Comparison of ENCODE assay signal across 23 mouse cellular contexts in the genomic region with DNA sequence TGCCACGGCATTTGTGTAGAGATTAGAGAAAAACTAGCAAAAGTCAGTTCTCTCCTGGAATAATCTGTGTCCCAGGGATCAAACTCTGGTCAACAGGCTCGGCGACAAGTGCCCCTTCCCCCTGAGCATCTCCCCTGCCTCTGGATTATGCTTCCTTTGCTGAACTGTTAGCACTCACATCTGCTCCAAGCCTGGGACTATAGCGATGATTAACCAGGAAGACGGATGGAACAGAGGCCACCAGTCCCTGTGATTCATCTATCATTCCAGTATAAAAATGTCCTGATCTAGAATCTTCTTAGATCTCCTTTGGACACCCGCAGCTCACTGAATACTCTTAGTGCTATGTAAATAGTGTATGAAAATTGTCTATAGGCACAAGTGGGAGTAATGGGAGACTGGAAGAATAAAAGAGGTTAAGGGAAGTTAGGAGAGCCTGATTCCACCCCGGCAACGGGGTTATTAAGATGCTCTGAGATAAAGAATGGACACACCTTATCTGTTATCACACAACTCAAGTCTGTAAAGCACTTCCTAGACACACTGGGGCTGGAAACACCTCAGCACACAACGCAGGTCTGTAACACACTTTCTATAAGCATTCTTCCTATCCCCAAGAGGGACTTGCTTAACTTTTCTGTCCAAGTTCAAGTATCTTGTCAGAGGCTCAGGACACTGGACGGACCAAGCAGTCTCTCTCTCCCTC. TPM values are rescaled to one million over a fixed set of nuclear protein-coding genes. Genes with fewer than 3 reads are reported as not detected.
DNase-seq lines count a peak whose midpoint lies in the region; ATAC-seq and TF ChIP-seq lines count a peak whose summit lies in the region.
"Had no signal": no experiment of that assay in that cellular context is flagged by ENCODE, and none has a peak within 500 bp of the region (broad histone marks: within the 10 kb centered on the region; RNA-seq: fewer than 3 reads in every experiment).

No protein-coding gene starts in this region.

- dilution Hi-C loops in CH12.LX (cut with MboI; ENCODE audit: extremely low pct_ligation_motif_present, extremely low pct_unique_long_range_greater_than_20kb, low sequenced_read_pairs): no loop called here

- no peaks in the 10 kb centered on the region for H3K9me3 ChIP-seq in hindbrain, embryonic 14.5 days (ENCODE audit: control insufficient read depth, low read length)
- H3K9me3 ChIP-seq in hindbrain, embryonic 10.5 days: no peaks in the 10 kb centered on the region
- H3K9me3 ChIP-seq in CH12.LX (replicated peaks; ENCODE audit: low read length): peaks cover 2% of the 10 kb centered on the region
- H3K9me3 ChIP-seq in intestine, embryonic 14.5 days (ENCODE audit: control insufficient read depth, low read length): no peaks in the 10 kb centered on the region
- H3K9me3 ChIP-seq in stomach, embryonic 15.5 days: no peaks in the 10 kb centered on the region
- no peaks in the 10 kb centered on the region for H3K9me3 ChIP-seq in forebrain, embryonic 12.5 days
- H3K9me3 ChIP-seq: heart, embryonic 13.5 days; limb, embryonic 13.5 days had no signal

- H3K9ac ChIP-seq in hindbrain, embryonic 14.5 days: no peak overlapping the region
- H3K9ac ChIP-seq in CH12.LX (ENCODE audit: insufficient read depth, low read depth): peak overlapping the region; percentile 7; the same call in 1 of the 2 replicates
- no peak overlapping the region for H3K9ac ChIP-seq in intestine, embryonic 14.5 days (ENCODE audit: low read length)
- no peak overlapping the region for H3K9ac ChIP-seq in stomach, embryonic 15.5 days
- no peak overlapping the region for H3K9ac ChIP-seq in forebrain, embryonic 12.5 days
- H3K9ac ChIP-seq: forebrain, postnatal 0 days; heart, embryonic 13.5 days; limb, embryonic 13.5 days; liver, embryonic 14.5 days had no signal

- no peak for ATAC-seq in hindbrain, embryonic 14.5 days (ENCODE audit: low FRiP score)
- ATAC-seq in intestine, embryonic 14.5 days (replicated peaks; ENCODE audit: low FRiP score, low TSS enrichment, low read depth): peak; percentile 50; the same call in 1 of the 2 replicates
- ATAC-seq in stomach, embryonic 15.5 days (ENCODE audit: insufficient read depth, low FRiP score, low read depth): no peak
- ATAC-seq in forebrain, embryonic 12.5 days (ENCODE audit: low FRiP score): no peak
- ATAC-seq: forebrain, postnatal 0 days; hindbrain, embryonic 16.5 days; midbrain, embryonic 16.5 days had no signal

- no peaks in the 10 kb centered on the region for H3K79me2 ChIP-seq in CH12.LX (replicated peaks; ENCODE audit: control insufficient read depth, extremely low read depth, insufficient read depth, poor library complexity, severe bottlenecking)

- H3K4me1 ChIP-seq in hindbrain, embryonic 14.5 days (replicated peaks; ENCODE audit: control insufficient read depth, insufficient read depth, low read length): no peaks in the 10 kb centered on the region
- H3K4me1 ChIP-seq in hindbrain, embryonic 10.5 days (replicated peaks): no peaks in the 10 kb centered on the region
- H3K4me1 ChIP-seq in CH12.LX (ENCODE audit: control insufficient read depth in 1 of 2, insufficient read depth in 2 of 2): peaks cover 2 to 25% of the 10 kb centered on the region in 2 experiments; a peak in 3 of 4 replicates
- H3K4me1 ChIP-seq in intestine, embryonic 14.5 days (replicated peaks; ENCODE audit: control insufficient read depth, insufficient read depth, low read length): no peaks in the 10 kb centered on the region
- no peaks in the 10 kb centered on the region for H3K4me1 ChIP-seq in stomach, embryonic 15.5 days
- no peaks in the 10 kb centered on the region for H3K4me1 ChIP-seq in forebrain, embryonic 12.5 days
- H3K4me1 ChIP-seq: heart, embryonic 13.5 days; limb, embryonic 13.5 days had no signal

- no peak overlapping the region for H3K4me2 ChIP-seq in hindbrain, embryonic 14.5 days (replicated peaks)
- peak overlapping the region; percentile 60 for H3K4me2 ChIP-seq in CH12.LX (ENCODE audit: insufficient read depth, low read depth, poor library complexity, severe bottlenecking)
- H3K4me2 ChIP-seq in intestine, embryonic 14.5 days (ENCODE audit: low read length): peak overlapping the region; percentile 36
- H3K4me2 ChIP-seq in stomach, embryonic 15.5 days: peak overlapping the region; percentile 13; the same call in 1 of the 2 replicates
- H3K4me2 ChIP-seq in forebrain, embryonic 12.5 days: no peak overlapping the region
- H3K4me2 ChIP-seq: heart, embryonic 13.5 days; limb, embryonic 13.5 days had no signal

- TF ChIP-seq EP300 in CH12.LX (IDR thresholded peaks at IDR 0.05; ENCODE audit: low read length): no peak

- TF ChIP-seq POLR2A in CH12.LX (IDR thresholded peaks at IDR 0.05; ENCODE audit: low read depth, low read length): no peak

- TF ChIP-seq RAD21 in CH12.LX (IDR thresholded peaks at IDR 0.05; ENCODE audit: low read depth, low read length): no peak

- H3K4me3 ChIP-seq in hindbrain, embryonic 14.5 days (replicated peaks; ENCODE audit: low read length): no peak overlapping the region
- H3K4me3 ChIP-seq in hindbrain, embryonic 10.5 days: no peak overlapping the region
- peak overlapping the region; percentile 35 to 62 (median 55) for H3K4me3 ChIP-seq in CH12.LX (replicated peaks in 1 of 3; ENCODE audit: low read depth in 2 of 3, low read length in 2 of 3, poor library complexity in 1 of 3)
- H3K4me3 ChIP-seq in intestine, embryonic 14.5 days (ENCODE audit: low read depth, low read length): peak overlapping the region; percentile 17
- H3K4me3 ChIP-seq in stomach, embryonic 15.5 days (replicated peaks): peak overlapping the region; percentile 11
- H3K4me3 ChIP-seq in forebrain, embryonic 12.5 days (replicated peaks): no peak overlapping the region
- H3K4me3 ChIP-seq: heart, embryonic 13.5 days; limb, embryonic 13.5 days had no signal

- 80% methylated on average over 10 of the region's 10 CpGs for WGBS in hindbrain, embryonic 14.5 days
- 79% methylated on average over 10 of the region's 10 CpGs for WGBS in hindbrain, embryonic 10.5 days
- 56% methylated on average over 10 of the region's 10 CpGs for WGBS in intestine, embryonic 14.5 days
- WGBS in stomach, embryonic 15.5 days: 58% methylated on average over 10 of the region's 10 CpGs
- 77% methylated on average over 10 of the region's 10 CpGs for WGBS in forebrain, embryonic 12.5 days

- peak; percentile 5 for DNase-seq in hindbrain, embryonic 14.5 days (ENCODE audit: low spot score)
- DNase-seq in hindbrain, embryonic 10.5 days (ENCODE audit: low spot score): no peak
- DNase-seq in CH12.LX (ENCODE audit: extremely low read depth): no peak
- no peak for DNase-seq in intestine, embryonic 14.5 days (ENCODE audit: low spot score)
- no peak for DNase-seq in urinary bladder, postnatal 14 days (ENCODE audit: low spot score)
- no peak for DNase-seq in cerebellum, postnatal 36 days
- DNase-seq: adrenal gland, postnatal 36 days; cerebellum, adult 9-11 months; embryo, embryonic 11 days; forebrain, postnatal 0 days; gastrocnemius, adult 2 months; heart, postnatal 36 days; kidney, postnatal 4 days; lung, postnatal 10 days; right cerebral cortex, postnatal 14 days; thymus, postnatal 14 days had no signal

- no peak overlapping the region for H3K27ac ChIP-seq in hindbrain, embryonic 14.5 days
- no peak overlapping the region for H3K27ac ChIP-seq in hindbrain, embryonic 10.5 days
- no peak overlapping the region for H3K27ac ChIP-seq in CH12.LX (ENCODE audit: insufficient read depth, low read depth)
- peak overlapping the region; percentile 66 for H3K27ac ChIP-seq in intestine, embryonic 14.5 days (ENCODE audit: low read depth)
- peak overlapping the region; percentile 13; the same call in 1 of the 2 replicates for H3K27ac ChIP-seq in stomach, embryonic 15.5 days
- no peak overlapping the region for H3K27ac ChIP-seq in forebrain, embryonic 12.5 days
- H3K27ac ChIP-seq: gastrocnemius, adult 2 months; heart, embryonic 13.5 days; limb, embryonic 13.5 days; liver, embryonic 14.5 days had no signal

- TF ChIP-seq CTCF in CH12.LX (conservative IDR thresholded peaks at IDR 0.05 in 1 of 2, IDR thresholded peaks at IDR 0.05 in 1 of 2; ENCODE audit: low read depth in 2 of 2, low read length in 2 of 2): no peak

- no peaks in the 10 kb centered on the region for H3K36me3 ChIP-seq in hindbrain, embryonic 14.5 days (replicated peaks; ENCODE audit: control insufficient read depth, insufficient read depth)
- H3K36me3 ChIP-seq in hindbrain, embryonic 10.5 days: no peaks in the 10 kb centered on the region
- H3K36me3 ChIP-seq in CH12.LX (replicated peaks in 1 of 2; ENCODE audit: control insufficient read depth in 1 of 2, insufficient read depth in 1 of 2, low read length in 1 of 2): peaks cover 0 to 13% of the 10 kb centered on the region in 2 experiments
- H3K36me3 ChIP-seq in intestine, embryonic 14.5 days (ENCODE audit: control insufficient read depth, insufficient read depth, low read length): no peaks in the 10 kb centered on the region
- no peaks in the 10 kb centered on the region for H3K36me3 ChIP-seq in stomach, embryonic 15.5 days
- no peaks in the 10 kb centered on the region for H3K36me3 ChIP-seq in forebrain, embryonic 12.5 days (replicated peaks)
- H3K36me3 ChIP-seq: heart, embryonic 13.5 days; limb, embryonic 13.5 days had no signal

- in situ Hi-C loops in CH12.LX (cut with MboI; ENCODE audit: low pct_ligation_motif_present, low pct_unique_long_range_greater_than_20kb, low sequenced_read_pairs): no loop called here

- no peaks in the 10 kb centered on the region for H3K27me3 ChIP-seq in hindbrain, embryonic 14.5 days (ENCODE audit: control insufficient read depth, insufficient read depth, low read length)
- H3K27me3 ChIP-seq in hindbrain, embryonic 10.5 days (ENCODE audit: insufficient read depth, poor library complexity, severe bottlenecking): no peaks in the 10 kb centered on the region
- H3K27me3 ChIP-seq in CH12.LX (replicated peaks): no peaks in the 10 kb centered on the region
- H3K27me3 ChIP-seq in intestine, embryonic 14.5 days (replicated peaks; ENCODE audit: control insufficient read depth, insufficient read depth, low read length): no peaks in the 10 kb centered on the region
- no peaks in the 10 kb centered on the region for H3K27me3 ChIP-seq in stomach, embryonic 15.5 days (replicated peaks)
- no peaks in the 10 kb centered on the region for H3K27me3 ChIP-seq in forebrain, embryonic 12.5 days
- H3K27me3 ChIP-seq: heart, embryonic 13.5 days; limb, embryonic 13.5 days had no signal

RNA-seq across cellular contexts. Expression of a gene that starts 0.8 kb away (rescaled TPM):
- polyA plus RNA-seq in hindbrain, embryonic 14.5 days (2014; fragmentation: Nextera tagmentation; extraction: Ambion mirVana): 0.38 and 0.44 TPM in 2 replicates
- polyA plus RNA-seq in hindbrain, embryonic 10.5 days (2016; fragmentation: Nextera tagmentation; extraction: Ambion mirVana): 0.11 and 0.14 TPM in 2 replicates
- 1.9 and 2.0 TPM in 2 replicates for total RNA-seq in CH12.LX (2012; rRNA removed)
- 3.3 and 4.3 TPM in 2 replicates for total RNA-seq in CH12.LX (2014; rRNA removed)
- 5.9 and 6.0 TPM in 2 replicates for polyA plus RNA-seq in CH12.LX (2012; ENCODE audit: insufficient read length, low read depth)
- 6.3 and 7.7 TPM in 2 replicates for polyA plus RNA-seq in intestine, embryonic 14.5 days (2014; fragmentation: Nextera tagmentation; extraction: Ambion mirVana)
- 2.9 TPM in 2 replicates for polyA plus RNA-seq in stomach, embryonic 15.5 days (2015; fragmentation: Nextera tagmentation; extraction: Ambion mirVana)
- polyA plus RNA-seq in forebrain, embryonic 12.5 days (2016; fragmentation: Nextera tagmentation; extraction: Ambion mirVana): 0.14 and 0.18 TPM in 2 replicates

RNA-seq across cellular contexts. Expression of a gene that starts 31.2 kb away (rescaled TPM):
- polyA plus RNA-seq in hindbrain, embryonic 14.5 days (2014; fragmentation: Nextera tagmentation; extraction: Ambion mirVana): 62.2 TPM in 2 replicates
- polyA plus RNA-seq in hindbrain, embryonic 10.5 days (2016; fragmentation: Nextera tagmentation; extraction: Ambion mirVana): 35.5 and 37.2 TPM in 2 replicates
- total RNA-seq in CH12.LX (2012; rRNA removed) (28.9 and 32.9 TPM in 2 replicates), CH12.LX (2014; rRNA removed) (77.7 and 81.3 TPM in 2 replicates)
- polyA plus RNA-seq in CH12.LX (2012; ENCODE audit: insufficient read length, low read depth): 41.6 and 42.8 TPM in 2 replicates
- 60.1 and 63.8 TPM in 2 replicates for polyA plus RNA-seq in intestine, embryonic 14.5 days (2014; fragmentation: Nextera tagmentation; extraction: Ambion mirVana)
- polyA plus RNA-seq in stomach, embryonic 15.5 days (2015; fragmentation: Nextera tagmentation; extraction: Ambion mirVana): 67.7 and 78.4 TPM in 2 replicates
- polyA plus RNA-seq in forebrain, embryonic 12.5 days (2016; fragmentation: Nextera tagmentation; extraction: Ambion mirVana): 52.6 and 54.9 TPM in 2 replicates

Comparison
In these comparisons a context has a peak if more than half of its experiments do, and no peak if none do; other contexts are left out.
1. H3K27ac ChIP-seq: peak in intestine, embryonic 14.5 days (single experiment) and stomach, embryonic 15.5 days (single experiment); none in hindbrain, embryonic 14.5 days (single experiment), hindbrain, embryonic 10.5 days (single experiment), CH12.LX (single experiment) and forebrain, embryonic 12.5 days (single experiment).
2. H3K4me2 ChIP-seq: peak in CH12.LX (single experiment), intestine, embryonic 14.5 days (single experiment) and stomach, embryonic 15.5 days (single experiment); none in hindbrain, embryonic 14.5 days (single experiment) and forebrain, embryonic 12.5 days (single experiment).
3. H3K4me3 ChIP-seq: peak in CH12.LX (3 of 3), intestine, embryonic 14.5 days (single experiment) and stomach, embryonic 15.5 days (single experiment); none in hindbrain, embryonic 14.5 days (single experiment), hindbrain, embryonic 10.5 days (single experiment) and forebrain, embryonic 12.5 days (single experiment).